Mouse (Mus musculus): ENCODE measurements around the gene Kcnip1. TPM values are rescaled to one million over a fixed set of nuclear protein-coding genes. Genes with fewer than 3 reads are reported as not detected.

Kcnip1 gene
- total RNA-seq, 2 experiments from 2014 or later: 20.4 to 21.2 TPM

DNA sequence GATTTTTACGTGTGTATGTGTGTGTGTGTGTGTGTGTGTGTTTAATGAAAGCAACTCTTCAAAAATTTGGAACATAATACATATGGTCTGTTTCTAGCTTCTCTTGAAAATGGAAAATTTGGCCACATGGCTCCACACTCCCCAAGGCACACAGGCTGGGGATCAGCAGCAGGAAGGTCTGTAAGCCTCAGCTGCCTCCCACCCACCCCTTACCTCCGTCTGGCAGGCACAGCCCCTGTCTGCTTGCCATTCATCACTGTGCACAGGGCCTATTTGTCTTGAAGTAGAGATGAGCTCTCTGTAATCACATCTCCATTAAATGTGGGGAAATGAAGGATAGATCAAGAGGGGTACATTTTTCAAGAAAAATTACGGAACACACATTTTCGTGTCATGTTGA lies 212.7 kb downstream of the Kcnip1 start:
- DNase-seq (ENCODE audit: low spot score in 2 of 2): no peak
- no peak for TF ChIP-seq CTCF (conservative IDR thresholded peaks at IDR 0.05)
- Histone ChIP-seq H3K4me3 (no peak overlapping the region), H3K27ac (no peak overlapping the region)

DNA sequence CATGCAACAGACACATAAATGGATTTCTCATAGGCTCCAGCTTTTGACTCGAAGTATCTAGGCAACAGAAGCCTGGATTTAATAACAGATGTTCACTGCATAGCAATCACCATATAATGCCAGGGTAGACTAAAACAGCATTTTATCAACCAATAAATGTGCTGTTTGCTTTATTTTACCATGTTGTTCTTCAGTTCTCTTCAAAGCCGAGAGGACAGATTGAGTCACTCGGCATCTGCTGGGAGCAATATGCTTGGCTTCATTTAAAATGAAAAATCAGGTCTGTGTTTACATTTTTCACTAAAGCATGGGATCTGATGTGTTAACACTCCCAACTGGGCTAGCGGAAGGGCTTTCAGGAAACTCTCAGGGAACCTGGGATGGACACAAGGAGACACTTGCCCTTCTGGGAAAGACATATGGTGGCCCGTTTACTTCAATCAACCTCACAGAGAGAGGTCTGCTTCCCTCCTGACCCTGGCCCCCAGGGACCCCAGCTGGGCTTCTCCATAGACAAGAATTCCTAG lies 220.3 kb downstream of the Kcnip1 start:
- H3K4me3 ChIP-seq: no peak overlapping the region
- TF ChIP-seq CTCF (conservative IDR thresholded peaks at IDR 0.05): no peak
- H3K27ac ChIP-seq: no peak overlapping the region
- peak; percentile 46 to 76 for DNase-seq (ENCODE audit: low spot score in 2 of 2)

DNA sequence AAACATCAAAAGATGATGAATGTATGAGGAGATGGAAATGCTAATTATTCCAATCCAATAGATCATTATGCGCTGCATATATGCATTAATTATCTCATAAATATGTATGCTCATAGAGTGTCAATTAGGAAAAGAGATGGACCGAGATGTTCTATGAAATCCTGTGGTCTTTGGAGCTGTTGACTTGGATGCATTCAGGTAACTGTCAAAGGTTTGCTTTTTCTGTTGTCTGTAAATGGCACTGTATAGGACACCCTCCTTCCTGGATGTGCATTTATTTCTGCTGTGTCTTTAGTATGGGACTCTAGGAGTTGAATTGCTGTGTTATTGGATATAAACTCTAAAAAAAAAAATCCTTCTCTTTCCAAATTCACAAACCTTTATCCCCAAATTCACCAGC lies 220.9 kb downstream of the Kcnip1 start:
- H3K4me3 ChIP-seq: no peak overlapping the region
- no peak for DNase-seq (ENCODE audit: low spot score in 2 of 2)
- TF ChIP-seq CTCF (conservative IDR thresholded peaks at IDR 0.05): no peak
- H3K27ac ChIP-seq: no peak overlapping the region

DNA sequence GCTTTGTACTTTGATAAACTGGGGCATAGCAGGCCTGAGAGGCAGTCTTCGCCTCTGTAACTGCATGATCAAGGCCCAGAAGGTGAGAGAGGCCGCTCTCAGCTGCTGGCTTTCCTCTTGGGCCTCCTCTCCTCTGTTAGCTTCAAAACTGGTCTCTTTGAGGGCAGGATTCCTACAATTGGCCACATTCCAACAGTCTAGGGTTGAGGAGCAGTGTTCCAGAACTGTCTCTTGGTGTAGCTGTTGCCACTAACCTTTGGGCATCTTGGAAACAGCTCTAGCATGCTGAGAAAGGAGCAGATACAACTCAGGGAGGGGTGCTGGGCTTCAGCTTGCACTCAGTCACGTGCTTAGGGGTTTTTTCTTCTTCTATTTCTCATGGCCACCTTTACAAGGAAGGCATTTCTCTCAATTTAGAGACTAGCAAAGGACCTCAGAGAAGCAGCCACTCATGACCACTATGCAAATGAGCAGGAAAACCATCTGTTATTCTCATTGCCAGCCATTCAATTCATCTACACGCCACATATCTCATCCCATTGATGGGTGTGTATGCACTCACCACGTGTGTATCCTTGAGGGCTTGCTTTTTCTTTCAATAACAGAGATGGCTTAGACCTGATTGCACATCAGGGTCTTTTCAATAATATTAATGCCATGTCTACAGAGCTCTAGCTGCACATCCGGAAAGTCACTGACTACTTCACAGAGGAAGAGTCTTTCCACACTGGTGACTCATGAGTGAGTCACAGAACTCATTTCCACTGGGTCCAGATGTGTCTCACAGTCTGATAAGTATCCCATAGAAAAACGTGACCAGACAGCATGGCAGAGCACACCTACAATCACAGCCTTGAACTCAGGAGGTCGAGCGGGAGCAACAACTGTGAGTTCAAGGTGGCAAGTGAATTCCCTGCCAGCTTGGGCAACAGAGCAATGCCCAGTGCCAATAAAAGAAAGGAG lies 225.7 kb downstream of the Kcnip1 start:
- no peak for DNase-seq (ENCODE audit: low spot score in 2 of 2)
- no peak overlapping the region for H3K27ac ChIP-seq
- no peak for TF ChIP-seq CTCF (conservative IDR thresholded peaks at IDR 0.05)
- H3K4me3 ChIP-seq: no peak overlapping the region

DNA sequence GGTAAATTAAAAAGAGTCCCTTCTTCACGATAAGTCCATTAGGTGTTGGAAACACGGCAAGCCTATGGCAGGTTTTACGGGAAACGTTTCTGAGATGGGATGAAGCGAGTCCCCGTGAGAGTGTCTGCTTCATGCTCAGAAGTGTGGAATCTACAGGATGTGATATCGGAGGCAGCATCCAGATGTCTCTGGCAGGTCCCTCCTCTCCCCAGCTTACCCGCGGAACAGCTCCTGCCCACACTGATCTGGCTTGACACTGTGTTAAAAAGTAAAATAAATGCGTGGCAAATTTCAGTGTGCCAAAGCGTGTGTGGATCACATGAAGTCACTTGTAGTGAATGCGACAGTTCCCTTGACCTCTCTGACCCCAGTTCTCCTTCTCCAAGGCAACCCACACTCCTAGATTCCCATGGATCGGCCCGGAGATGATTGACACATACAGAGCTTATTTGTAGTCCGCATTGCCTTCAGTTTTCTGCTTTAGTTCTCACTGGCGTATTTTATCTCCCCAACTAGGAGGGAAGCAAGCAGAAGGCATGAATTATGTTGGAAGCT lies 231.7 kb downstream of the Kcnip1 start:
- no peak overlapping the region for H3K4me3 ChIP-seq
- no peak for TF ChIP-seq CTCF (conservative IDR thresholded peaks at IDR 0.05)
- DNase-seq (ENCODE audit: low spot score in 2 of 2): no peak
- H3K27ac ChIP-seq: no peak overlapping the region

DNA sequence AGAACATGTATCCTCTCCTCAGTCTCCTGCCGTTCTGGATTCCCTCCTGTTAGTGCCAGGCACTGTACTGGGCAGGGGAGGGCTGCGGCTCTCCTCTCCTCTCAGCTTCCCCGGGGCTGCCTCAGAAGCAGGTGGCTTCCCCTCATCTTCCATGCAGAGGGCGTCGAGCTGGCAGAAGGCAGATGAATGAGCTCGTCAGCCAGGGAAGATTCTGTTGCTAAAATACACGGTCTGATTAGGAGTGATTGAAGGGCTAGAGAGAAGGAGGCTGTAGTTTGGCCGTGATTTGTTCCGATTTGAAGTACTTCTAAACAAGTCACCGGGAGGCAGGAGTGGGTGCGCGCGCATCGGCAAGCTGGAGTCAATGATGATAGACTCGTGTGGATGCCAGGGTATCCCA lies 236.3 kb downstream of the Kcnip1 start:
- peak in 1 of 2 experiments; percentile 68 for DNase-seq (ENCODE audit: low spot score in 2 of 2)
- Histone ChIP-seq H3K27ac (no peak overlapping the region), H3K4me3 (no peak overlapping the region)
- no peak for TF ChIP-seq CTCF (conservative IDR thresholded peaks at IDR 0.05)

DNA sequence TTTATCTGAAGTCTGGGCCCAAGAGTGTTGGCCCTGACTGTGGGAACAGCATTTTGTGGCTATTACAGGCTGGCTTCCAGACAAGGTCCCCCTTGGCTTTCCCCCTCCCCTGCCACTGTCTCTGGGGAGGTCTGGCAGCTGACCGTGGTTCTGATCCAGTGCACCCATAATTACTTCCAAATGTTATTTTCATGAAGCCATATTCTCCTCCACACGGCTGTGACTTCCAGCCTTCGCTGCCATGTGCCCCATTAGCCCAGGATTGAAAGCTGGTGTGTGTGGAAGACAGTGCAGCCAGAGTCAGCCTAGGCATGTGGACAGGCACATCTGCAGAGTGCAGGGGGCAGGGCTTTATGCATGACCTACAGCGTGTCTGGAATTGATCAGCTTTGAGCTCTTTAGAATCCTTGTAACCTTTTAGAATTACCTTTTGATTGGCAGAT lies 240.5 kb downstream of the Kcnip1 start:
- Histone ChIP-seq H3K27ac (no peak overlapping the region), H3K4me3 (no peak overlapping the region)
- no peak for TF ChIP-seq CTCF (conservative IDR thresholded peaks at IDR 0.05)
- no peak for DNase-seq (ENCODE audit: low spot score in 2 of 2)

DNA sequence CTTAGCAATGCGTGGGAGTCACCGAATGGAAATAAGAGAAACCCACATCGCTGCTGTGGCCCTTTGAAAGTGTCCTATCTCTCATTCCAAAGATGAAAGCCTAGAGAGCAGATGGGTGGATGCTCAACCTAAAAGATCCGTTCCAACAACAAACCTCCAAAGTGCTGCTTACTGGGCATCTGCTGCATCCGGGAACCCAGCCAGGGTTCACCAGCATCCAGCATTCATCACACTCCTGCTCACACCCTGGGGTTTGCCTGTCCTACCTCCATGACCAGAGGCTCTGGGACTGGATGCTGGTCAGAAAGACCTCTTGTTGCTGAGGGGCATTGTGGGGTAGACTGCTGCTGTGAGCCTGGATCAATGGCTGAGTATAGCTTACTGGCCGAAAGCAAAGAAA lies 241.4 kb downstream of the Kcnip1 start:
- no peak for TF ChIP-seq CTCF (conservative IDR thresholded peaks at IDR 0.05)
- H3K27ac ChIP-seq: no peak overlapping the region
- H3K4me3 ChIP-seq: no peak overlapping the region
- no peak for DNase-seq (ENCODE audit: low spot score in 2 of 2)

DNA sequence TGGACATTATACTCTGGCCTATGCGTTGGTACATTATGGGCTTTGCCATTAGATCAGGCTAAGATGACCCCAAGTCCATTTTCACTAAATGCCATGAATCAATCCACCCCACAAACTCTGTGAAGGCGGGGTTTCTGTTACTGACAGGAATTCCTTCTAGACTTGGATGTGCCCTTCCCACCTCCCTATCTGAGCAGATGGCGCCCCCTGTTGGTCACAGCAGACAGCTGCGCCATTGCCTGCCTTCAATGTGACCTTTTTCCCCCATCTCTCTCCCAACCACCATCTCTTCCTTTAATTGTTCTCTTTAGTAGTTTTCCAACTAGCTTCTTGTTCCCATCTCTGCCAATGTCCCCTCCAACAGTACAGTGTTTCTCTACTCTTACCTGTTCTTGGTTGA lies 243.0 kb downstream of the Kcnip1 start:
- Histone ChIP-seq H3K27ac (no peak overlapping the region), H3K4me3 (no peak overlapping the region)
- TF ChIP-seq CTCF (conservative IDR thresholded peaks at IDR 0.05): peak; percentile 62
- DNase-seq (ENCODE audit: low spot score in 2 of 2): no peak

DNA sequence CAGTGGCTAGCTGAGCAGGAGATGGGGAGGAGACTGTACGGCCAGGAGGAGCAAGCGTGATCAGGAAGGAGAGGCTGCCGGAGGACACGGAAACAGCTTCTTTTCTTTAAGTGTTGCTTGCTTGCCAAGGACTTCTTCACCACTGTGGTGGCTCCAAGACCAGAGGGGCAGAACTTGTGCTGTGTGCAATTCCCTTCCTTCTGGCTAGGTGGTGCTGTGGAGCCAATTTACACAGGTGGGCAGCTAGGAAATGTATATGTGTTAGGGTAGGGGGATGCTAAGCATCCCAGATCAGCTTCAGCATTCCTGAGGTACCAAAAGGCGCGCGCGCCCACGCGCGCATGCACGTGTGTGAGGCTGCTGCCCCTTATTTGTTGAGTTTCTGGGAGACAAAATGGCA lies 243.5 kb downstream of the Kcnip1 start:
- TF ChIP-seq CTCF (conservative IDR thresholded peaks at IDR 0.05): peak; percentile 65

DNA sequence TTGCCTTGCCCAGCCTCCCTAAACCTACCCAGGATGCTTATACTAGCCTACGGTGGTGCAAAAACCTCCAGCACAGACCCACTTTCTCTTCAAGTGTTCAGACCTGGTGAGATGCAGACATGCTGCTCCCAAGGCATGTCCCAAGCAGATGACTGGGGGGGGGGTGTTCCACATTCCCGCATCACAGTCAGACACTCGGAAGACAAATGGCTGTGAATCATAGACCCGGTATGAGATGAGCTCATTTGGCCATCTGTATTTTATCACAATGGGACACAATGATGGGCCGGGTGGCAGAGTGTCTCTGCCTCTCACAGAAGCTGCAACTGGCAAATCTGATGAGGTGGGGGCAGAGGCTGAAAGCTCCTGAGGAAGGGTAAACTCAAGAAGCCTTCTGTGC lies 244.2 kb downstream of the Kcnip1 start:
- no peak for DNase-seq (ENCODE audit: low spot score in 2 of 2)
- Histone ChIP-seq H3K27ac (no peak overlapping the region), H3K4me3 (no peak overlapping the region)
- no peak for TF ChIP-seq CTCF (conservative IDR thresholded peaks at IDR 0.05)

More for the DNA sequence above, 243.5 kb downstream of the Kcnip1 start:
- no peak overlapping the region for H3K27ac ChIP-seq
- H3K4me3 ChIP-seq: no peak overlapping the region
- no peak for DNase-seq (ENCODE audit: low spot score in 2 of 2)

DNA sequence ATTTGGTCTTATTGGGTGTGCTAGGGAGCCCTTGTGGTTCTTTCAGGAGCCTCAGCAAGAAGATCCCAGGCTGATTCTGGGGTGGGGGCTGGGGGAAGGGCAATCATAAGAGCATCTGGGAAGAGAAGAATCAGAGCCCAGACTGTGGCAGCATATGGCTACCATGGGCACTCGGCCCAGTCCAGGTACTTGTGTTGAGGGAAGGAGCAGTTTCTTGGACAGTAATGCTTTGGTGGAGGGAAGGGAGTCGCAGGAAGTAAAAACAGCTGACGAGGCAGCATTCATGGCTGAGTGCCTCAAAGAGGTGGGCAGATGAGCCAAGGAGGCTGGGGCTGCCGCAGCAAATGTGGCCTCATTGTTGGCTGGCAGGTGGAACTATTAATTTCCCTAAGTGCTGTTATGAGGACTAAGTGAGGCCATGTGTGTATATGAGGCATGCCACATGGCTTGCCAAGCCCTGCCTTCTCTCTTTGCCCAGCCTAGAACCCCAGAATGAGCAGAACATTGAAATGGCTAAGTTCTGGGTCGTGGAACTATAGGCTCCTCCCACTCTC lies 245.5 kb downstream of the Kcnip1 start:
- TF ChIP-seq CTCF (conservative IDR thresholded peaks at IDR 0.05): no peak
- peak in 1 of 2 experiments; percentile 41 for DNase-seq (ENCODE audit: low spot score in 2 of 2)
- Histone ChIP-seq H3K4me3 (no peak overlapping the region), H3K27ac (no peak overlapping the region)

DNA sequence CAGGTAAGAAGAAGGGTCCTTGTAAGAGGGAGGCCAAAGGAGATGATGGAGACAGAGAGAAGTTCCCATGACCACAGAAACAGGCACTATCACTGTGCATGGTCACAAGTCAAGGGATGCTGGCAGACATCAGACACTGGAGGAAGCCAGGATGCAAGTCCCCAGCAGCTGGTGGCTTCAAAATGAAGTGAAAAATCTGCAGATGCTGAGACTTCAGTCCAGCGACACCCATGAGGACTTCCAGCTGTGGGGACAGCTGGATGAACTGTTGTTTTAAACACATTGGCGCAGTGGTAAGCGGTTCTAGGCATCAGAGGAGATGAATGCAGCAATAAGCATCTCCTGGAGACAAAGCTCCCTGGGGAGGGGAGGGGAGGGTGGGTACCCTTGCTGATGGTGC lies 246.6 kb downstream of the Kcnip1 start:
- DNase-seq (ENCODE audit: low spot score in 2 of 2): no peak
- Histone ChIP-seq H3K4me3 (no peak overlapping the region), H3K27ac (no peak overlapping the region)
- no peak for TF ChIP-seq CTCF (conservative IDR thresholded peaks at IDR 0.05)

Measured in layer of hippocampus, adult 2 months (tissue).